Mouse (Mus musculus) right cerebral cortex, adult 2 months (tissue): ENCODE results near the gene Zfp704.
"Not testable (repeated sequence)": the region's sequence is repeated elsewhere in the genome, so short reads cannot be mapped to it uniquely, and the experiment has no call there.

Experiments used
- DNase-seq, 2 experiments: peaks; one replicate each; pipeline ENCODE4 v3.0.0; 2021 to 2022; ENCODE audit warnings: low spot score in 2 of 2

Zfp704 gene

GRCm38 (mm10) chr3:9598061-9598460, 11.8 kb downstream of the Zfp704 start:
- DNase-seq = no peak

- no peak for DNase-seq
Observed at GRCm38 (mm10) chr3:9594457-9594856, 15.4 kb downstream of the Zfp704 start.

DNA sequence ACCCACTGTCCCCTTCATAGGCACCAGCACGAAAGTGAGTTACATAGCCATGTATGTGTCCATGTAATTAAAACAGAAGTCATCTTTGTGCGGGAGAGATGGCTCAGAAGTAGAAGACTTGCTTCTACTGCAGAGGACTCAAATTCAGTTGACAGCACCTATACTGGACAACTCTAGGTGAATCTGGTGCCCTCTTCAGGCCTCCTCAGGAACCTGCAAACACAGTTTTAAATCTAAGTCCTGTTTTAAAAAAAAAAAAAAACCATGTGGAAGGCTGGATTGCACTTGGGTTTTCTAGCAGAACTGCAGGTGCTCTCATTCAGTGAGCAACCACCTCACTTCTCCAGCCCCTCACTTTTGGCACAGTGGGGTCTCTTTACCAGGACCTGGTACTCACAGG, 16.1 kb downstream of the Zfp704 start:
- DNase-seq = peak; percentile 34 to 35

DNA sequence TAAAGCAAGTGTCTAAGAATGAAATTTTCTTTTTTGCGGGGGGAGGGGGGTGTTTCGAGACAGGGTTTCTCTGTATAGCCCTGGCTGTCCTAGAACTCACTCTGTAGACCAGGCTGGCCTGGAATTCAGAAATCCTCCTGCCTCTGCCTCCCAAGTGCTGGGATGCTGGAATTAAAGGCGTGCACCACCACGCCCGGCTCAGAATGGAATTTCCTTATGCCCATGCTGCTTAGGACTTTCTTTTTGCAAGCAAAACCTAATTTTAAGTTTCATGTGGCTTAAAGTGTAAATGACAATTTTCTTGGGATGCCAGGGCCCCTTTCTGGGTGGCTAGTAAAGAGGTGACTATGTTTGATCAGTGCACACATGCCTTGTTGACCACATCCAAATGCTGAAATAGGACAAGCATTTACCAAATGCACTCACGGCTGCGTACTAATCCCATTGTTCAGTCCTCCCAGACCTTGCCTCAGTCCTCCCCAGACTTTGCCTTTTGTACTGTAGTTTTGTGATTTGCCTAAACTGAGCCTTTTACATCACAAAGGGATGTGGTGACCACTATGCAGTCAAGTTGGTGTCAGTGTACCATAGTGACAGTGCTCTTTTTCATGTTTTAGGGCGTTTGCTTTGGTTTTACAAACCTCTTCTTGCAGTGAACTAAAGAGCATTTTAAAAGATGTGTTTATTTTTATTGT, 18.3 kb downstream of the Zfp704 start:
- no peak for DNase-seq

GRCm38 (mm10) chr3:9588635-9589034, 21.2 kb downstream of the Zfp704 start:
- DNase-seq = peak in 1 of 2 experiments; percentile 21

DNA sequence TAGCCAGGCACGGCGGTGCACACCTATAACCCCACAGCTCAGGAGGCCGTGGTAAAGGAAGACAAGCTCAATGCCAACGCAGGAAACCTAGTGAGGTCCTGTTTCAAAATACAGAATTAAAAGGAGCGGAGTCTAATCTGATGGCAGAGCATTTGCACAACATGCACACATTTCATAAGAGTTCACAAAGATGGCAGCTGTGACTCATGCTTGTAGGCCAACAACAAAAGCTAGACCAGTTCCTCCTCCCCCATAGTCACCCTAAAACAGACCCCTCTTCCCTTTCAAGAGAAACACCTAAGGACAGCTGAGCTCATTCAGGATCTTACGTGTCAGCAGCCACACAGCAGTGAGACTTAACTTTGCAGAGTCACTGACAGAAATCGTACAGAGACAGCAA, 22.6 kb downstream of the Zfp704 start:
- no peak for DNase-seq

DNA sequence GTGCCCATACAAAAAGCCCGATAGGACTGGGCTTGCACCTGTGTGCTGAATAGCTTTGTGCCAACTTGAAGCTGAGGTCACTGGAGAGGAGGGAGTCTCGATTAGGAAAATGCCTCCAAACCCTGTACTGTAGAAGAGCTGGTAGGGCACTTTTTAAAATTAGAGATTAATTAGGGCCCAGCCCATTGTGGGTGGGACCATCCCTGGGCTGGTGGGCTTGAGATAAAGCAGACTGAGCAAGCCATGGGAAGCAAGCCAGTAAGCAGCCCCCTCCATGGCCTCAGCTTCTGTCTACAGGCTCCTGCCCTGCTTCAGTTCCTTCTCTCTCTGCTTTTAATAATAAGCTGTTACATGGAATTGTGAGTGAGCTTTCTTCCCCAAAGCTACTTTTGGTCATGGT, 26.4 kb downstream of the Zfp704 start:
- DNase-seq = no peak

DNA sequence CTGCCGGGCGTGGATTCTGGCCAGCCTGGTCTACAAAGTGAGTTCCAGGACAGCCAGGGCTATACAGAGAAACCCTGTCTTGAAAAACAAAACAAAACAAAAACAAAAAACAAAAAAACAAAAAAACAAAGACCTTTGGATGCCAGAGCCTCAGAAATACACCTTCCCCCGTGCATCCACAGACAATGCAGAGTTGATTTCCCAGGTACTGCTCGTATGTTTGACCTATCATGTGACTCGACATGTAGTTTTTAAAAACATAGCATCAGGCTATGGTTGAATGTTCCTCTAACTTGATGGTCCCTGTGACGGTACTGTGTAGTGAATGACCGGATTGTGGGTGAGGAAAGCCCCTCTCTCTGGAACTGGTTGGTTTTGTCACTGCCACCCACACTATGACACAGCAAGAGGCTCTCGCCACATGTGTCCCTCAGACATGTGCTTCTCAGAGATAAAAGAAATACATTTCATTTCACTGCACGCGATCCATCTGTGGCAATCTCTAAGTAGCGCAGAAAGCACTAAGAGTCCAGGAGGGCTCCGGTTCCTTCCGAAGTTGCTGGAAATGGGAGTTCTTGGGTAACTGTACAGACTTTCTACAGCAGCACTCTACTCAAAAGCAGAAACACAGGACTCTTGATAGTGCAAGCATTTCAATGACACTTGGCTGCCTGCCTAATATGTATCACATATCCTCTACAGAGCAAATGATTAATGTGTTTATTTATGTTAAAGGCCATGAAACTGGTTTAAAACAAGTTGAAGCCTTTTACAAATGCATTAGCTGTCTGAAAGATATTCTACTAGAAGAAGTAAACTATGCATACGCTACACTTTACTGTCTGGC, 28.7 kb downstream of the Zfp704 start:
- DNase-seq = no peak

DNA sequence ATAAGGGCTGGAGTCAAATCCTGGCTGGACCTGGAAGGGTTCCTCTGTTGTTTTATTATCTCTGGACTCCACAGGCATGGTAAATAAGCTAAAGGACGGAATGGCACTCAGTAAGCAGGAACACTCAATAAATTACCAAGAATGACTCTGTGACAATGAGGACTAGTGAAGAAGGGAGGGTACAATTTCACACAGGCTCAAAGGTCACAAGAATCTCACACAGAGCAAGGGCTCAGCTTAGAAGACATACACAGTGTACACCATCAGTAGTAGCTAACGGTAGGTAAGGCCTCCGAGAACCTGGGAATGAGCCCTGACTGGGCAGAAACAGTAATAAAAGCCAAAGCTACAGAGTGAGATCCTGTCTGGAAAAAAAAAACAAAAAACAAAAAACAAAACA, 29.8 kb downstream of the Zfp704 start:
- DNase-seq = no peak

- no peak for DNase-seq
Observed at GRCm38 (mm10) chr3:9579028-9579643, 30.7 kb downstream of the Zfp704 start.

DNA sequence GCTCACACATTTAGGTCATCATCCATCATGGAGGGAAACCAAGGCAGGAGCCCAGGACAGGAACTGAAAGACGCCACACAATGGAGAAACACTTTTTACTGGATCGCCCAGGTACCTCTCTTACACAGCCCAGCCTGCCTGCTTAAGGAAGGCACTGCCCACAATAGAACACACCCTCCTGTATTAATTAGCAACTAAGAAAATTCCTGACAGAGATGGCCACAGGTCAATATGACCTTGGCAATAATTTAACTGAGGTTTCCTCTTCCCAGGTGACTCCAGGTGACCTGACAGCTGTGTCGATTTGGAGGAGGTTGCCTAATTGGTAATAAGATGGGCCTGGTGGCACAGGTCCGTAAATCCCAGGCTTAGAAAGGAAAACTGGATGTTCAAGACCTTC, 33.0 kb downstream of the Zfp704 start:
- DNase-seq = no peak

DNA sequence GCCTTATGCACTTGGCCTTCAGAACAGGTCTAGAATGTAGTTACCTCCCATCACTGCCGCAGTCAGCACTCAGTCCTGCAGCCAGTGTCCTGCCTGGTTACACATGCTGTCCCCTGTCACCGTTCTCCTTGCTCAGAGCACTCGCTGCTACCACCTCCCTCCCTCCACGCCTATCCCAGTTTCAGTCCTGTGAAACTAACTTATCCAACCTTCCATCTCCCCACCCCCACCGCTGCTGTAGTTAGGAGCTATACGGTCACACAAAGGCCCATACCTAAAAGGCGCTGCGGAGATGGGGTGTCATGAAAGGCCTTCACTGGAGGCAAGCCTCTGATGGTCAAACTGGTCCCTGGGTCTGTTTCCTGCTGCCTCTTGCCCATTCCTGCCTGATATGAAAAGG, 35.6 kb downstream of the Zfp704 start:
- DNase-seq = no peak

- peak; percentile 13 to 16 for DNase-seq
Observed at GRCm38 (mm10) chr3:9573581-9573980, 36.3 kb downstream of the Zfp704 start.

DNA sequence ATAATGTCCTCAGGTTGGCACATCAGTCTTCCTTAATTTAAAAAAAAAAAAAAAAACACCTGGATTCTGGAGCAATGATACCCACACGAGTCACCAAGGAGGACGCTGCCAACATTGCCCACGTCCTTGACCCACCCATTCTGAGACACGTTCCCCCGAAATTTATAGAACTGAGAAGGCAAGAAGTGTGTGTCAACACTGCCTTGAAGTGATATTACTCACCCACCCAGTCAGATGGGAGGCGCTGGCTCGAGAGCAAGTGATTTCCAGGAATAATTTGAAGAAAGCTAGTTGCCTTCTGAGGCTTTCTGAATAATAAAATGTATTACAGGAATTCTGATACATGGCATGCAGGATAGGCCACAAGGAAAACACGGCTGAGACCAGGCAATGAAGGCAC, 37.6 kb downstream of the Zfp704 start:
- peak; percentile 36 to 44 for DNase-seq

- DNase-seq = no peak
Observed at GRCm38 (mm10) chr3:9570782-9571181, 39.1 kb downstream of the Zfp704 start.

DNA sequence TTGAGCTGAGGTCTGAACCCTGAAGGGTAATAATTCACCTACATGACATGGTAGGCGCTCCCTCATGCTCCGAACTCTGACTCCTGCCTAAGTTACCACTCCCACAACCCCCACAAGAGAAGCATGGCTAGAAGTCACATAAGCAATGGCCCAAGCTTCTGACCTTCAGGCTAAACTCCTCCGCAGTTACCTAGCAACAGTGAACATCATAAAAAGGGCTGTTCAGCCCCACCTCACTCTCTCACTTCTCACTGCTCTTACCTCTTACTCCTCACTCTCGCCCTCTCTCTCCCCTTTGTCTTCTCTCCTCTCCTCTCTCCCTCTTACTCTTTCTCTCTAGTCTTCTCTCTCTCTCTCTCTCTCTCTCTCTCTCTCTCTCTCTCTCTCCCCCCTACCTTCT, 40.2 kb downstream of the Zfp704 start:
- not testable (repeated sequence) for DNase-seq

GRCm38 (mm10) chr3:9568565-9569228, 41.2 kb downstream of the Zfp704 start:
- no peak for DNase-seq

GRCm38 (mm10) chr3:9567948-9568347, 41.9 kb downstream of the Zfp704 start:
- DNase-seq = no peak

DNA sequence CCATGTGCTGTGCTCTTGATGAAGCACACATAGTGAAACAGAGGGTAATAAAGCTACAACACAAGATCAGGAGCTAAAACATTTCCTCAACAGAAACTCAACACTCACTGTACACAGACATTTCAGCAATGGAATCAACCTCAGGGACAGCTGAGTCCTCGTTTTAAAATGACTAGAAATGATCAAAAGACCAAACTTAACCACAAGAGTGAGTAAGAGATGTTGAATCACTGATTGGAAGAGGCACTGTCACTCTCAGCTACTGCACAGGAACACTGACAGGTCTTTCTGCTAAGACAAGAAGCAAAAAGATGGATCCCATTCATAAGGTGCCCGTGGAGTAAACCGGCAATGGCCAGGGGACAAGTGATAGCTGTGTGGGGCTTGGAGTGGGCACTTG, 43.1 kb downstream of the Zfp704 start:
- DNase-seq = no peak

GRCm38 (mm10) chr3:9563562-9563961, 46.3 kb downstream of the Zfp704 start:
- DNase-seq = no peak

DNA sequence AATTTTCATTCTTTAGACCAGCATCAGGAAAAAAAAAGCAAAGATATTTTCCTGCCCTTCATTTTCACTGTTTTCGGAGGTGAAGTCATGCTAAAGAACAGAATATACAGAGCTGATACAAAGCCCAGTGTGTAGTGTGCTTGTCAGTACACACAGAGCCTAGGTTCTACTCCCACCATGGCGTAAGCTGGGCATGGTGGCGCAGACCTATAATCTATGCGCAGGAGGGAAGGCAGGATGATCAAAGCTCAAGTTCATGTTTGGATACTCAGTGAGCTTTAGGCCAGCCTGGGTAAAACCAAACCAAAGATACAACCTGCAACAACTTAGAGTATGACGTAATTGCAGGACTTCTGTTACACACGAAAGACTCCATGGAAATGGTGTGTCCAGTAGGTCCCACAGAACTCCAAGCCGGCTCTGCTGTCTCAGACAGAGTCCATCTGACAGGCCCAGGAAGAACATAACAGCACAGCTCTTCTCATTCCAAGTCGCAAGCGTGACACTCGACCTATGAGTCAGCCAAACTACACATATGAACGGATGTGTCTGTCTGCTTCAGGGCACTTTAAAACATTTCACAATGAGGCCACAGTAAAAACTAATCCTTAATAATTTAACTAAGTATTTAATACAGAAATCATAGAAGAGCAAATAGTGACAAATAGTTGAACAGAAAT, 47.1 kb downstream of the Zfp704 start:
- DNase-seq = no peak
